Mouse (Mus musculus) heart, postnatal 0 days (tissue): ENCODE measurements around the gene Jmjd4. TPM values are rescaled to one million over a fixed set of nuclear protein-coding genes. Genes with fewer than 3 reads are reported as not detected.

Experiments used
- ATAC-seq: fragments of 200-750 bp; cut with Nextera tagmentation; 2 replicates; pipeline ENCODE4 v1.8.0; 2017; ENCODE audit warnings: low read depth, moderate number of reproducible peaks, moderate library complexity; ENCODE audit not compliant: insufficient read depth
- DNase-seq: peaks from one replicate; pipeline ENCODE4 v3.0.0-alpha.2; 2016; ENCODE audit warnings: low spot score
- H3K27ac ChIP-seq: fragments of 300-500 bp; sonication (generic); 2 replicates; pipeline ENCODE4 v1.5.1; 2014; ENCODE audit warnings: low read depth, mild to moderate bottlenecking
- H3K27me3 ChIP-seq: fragments of 300-500 bp; sonication (generic); 2 replicates; pipeline ENCODE4 v1.6.1; 2014; ENCODE audit warnings: low read length, mixed read lengths; ENCODE audit not compliant: control insufficient read depth, insufficient read depth
- H3K36me3 ChIP-seq: fragments of 300-500 bp; sonication (generic); replicated peaks from 2 replicates; pipeline ENCODE4 v1.6.1; 2014; ENCODE audit warnings: low read length, mixed read lengths; ENCODE audit not compliant: control insufficient read depth, insufficient read depth
- H3K4me1 ChIP-seq: fragments of 300-500 bp; sonication (generic); 2 replicates; pipeline ENCODE4 v1.6.1; 2014; ENCODE audit warnings: antibody characterized with exemption; ENCODE audit not compliant: control insufficient read depth, insufficient read depth
- H3K4me2 ChIP-seq: fragments of 300-500 bp; sonication (generic); 2 replicates; pipeline ENCODE4 v1.6.1; 2014; ENCODE audit warnings: low read depth, mild to moderate bottlenecking, low read length, moderate library complexity
- H3K4me3 ChIP-seq: fragments of 300-500 bp; sonication (generic); 2 replicates; pipeline ENCODE4 v1.5.1; 2014; ENCODE audit warnings: low read depth, low read length
- H3K9ac ChIP-seq: fragments of 300-500 bp; sonication (generic); replicated peaks from 2 replicates; pipeline ENCODE4 v1.6.1; 2014; ENCODE audit warnings: low read depth, low read length, mixed read lengths
- H3K9me3 ChIP-seq: fragments of 300-500 bp; sonication (generic); replicated peaks from 2 replicates; pipeline ENCODE4 v1.6.1; 2016; ENCODE audit warnings: low read length; ENCODE audit not compliant: control insufficient read depth
- CTCF ChIP-seq: IDR thresholded peaks from 2 replicates; pipeline ENCODE4 v1.5.1; 2016; ENCODE audit warnings: antibody characterized with exemption, control low read depth, low read depth
- EP300 ChIP-seq: IDR thresholded peaks from 2 replicates; pipeline ENCODE4 v1.6.1; 2016; ENCODE audit warnings: antibody characterized with exemption, low read depth
- WGBS: fragments of 180-500 bp; shearing (Covaris S2); extraction: QIAGEN DNeasy Blood & Tissue Kit; methylation state at CpG from one replicate; pipeline ENCODE4 v1.1.7; 2014; 5-methylcytosine and 5-hydroxymethylcytosine counted together
- polyA plus RNA-seq: library from polyadenylated mRNA; unstranded; fragments of >200 nt; fragmentation: Nextera tagmentation; extraction: Ambion mirVana; gene quantifications from 2 replicates; pipeline ENCODE4 v1.2.1, GENCODE M21; 2015
- total RNA-seq: library from RNA; depleted of rRNA; stranded (reverse); fragments of >200 nt; gene quantifications from 2 replicates; pipeline ENCODE4 v1.2.3, GENCODE M21; 2014; ENCODE audit warnings: low replicate concordance; rRNA removed

The Jmjd4 gene
- total and polyA plus RNA-seq, 2 experiments from 2014 or later, result 8.9 to 15.1 TPM

DNA sequence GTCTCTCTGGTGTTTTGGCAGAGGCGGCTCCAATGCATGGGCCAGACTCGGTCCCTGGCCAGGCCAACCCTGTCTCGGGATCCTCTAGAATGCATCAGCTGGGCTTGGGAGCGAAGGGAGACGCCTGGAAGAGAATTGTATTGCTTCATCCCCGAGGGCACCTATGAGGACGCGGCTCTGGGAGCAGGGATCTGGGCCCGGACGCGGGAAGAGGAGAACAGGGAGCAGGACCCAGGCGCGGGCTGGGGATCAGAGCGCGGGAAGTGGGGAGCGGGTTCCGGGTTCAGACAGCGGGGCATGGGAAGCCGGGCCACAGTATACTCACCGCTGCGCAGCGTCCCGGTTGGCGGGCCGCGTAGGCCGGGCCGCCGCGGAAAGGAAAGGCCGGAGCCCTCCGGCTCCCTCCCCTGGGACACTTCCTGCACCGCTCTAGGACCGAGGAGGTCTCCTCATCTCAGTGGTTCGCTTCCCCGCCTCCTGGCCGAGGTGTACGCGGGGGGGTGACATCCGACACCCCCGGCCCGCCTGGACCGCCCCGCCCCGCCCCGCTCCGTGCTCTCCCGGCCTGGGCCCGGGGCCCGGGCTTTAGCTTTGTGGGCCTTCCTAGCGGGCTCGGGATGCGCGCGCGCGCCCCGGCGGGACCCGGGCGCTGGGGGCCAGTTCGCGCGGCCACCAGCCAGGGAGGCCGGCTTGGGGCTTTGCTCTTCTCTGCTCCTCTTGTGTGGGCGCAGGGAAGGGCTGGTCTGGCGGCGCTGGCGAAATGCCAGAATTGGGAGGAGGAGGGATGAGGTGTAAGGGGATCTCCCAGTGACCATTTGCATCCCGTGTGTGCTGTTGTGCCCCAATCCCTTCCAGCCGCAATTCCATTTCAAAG lies 56.2 kb downstream of the Jmjd4 start:
- under 1% methylated on average over 66 of the region's 71 CpGs for WGBS
- no peaks in the 10 kb centered on the region for H3K27me3 ChIP-seq
- H3K9me3 ChIP-seq, result no peaks in the 10 kb centered on the region
- H3K36me3 ChIP-seq, result peaks cover 30% of the 10 kb centered on the region
- peak overlapping the region; percentile 93 for H3K4me2 ChIP-seq
- DNase-seq, result peak; percentile 89
- peak overlapping the region; percentile 79 for H3K4me3 ChIP-seq
- H3K4me1 ChIP-seq, result peaks cover 14% of the 10 kb centered on the region
- ATAC-seq, result peak; percentile 95
- peak overlapping the region; percentile 90 for H3K9ac ChIP-seq
- H3K27ac ChIP-seq, result peak overlapping the region; percentile 91
- TF ChIP-seq CTCF (no peak), EP300 (0 out of 2 replicates have a peak, but pooled peaks have one; percentile 23)

DNA sequence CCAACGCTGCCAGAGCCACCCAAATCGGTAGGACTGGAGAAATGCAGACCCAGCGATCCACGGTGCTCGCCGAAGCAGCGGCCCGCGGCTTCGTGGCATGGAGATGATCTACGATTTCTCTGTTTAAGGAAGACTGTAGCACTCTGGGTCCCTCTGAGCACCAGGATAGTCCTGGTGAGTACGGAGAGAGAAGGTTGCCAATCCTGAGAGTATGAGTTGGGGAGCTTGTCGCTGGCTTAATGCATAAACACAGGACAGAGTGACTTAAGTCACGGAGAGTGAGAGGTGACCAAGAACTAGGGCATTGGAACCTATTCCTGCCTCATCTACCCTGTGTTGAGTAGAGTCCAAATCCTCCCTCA lies 56.8 kb downstream of the Jmjd4 start:
- Histone ChIP-seq H3K9me3 (no peaks in the 10 kb centered on the region), H3K27ac (peak overlapping the region; percentile 91), H3K4me2 (peak overlapping the region; percentile 93), H3K27me3 (no peaks in the 10 kb centered on the region), H3K4me1 (peaks cover 14% of the 10 kb centered on the region), H3K9ac (peak overlapping the region; percentile 90), H3K4me3 (peak overlapping the region; percentile 79), H3K36me3 (peaks cover 24% of the 10 kb centered on the region)
- ATAC-seq, result peak; percentile 3
- WGBS, result 1% methylated on average over 14 of the region's 14 CpGs
- TF ChIP-seq EP300 (no peak), CTCF (no peak)
- peak; percentile 60 for DNase-seq

Other genes with a start within 250 kb of the Jmjd4 start
- gene Mrpl55, start 247.6 kb upstream of the Jmjd4 start, total RNA-seq, result 174 and 187 TPM in 2 replicates
- gene Mrpl55, start 247.6 kb upstream of the Jmjd4 start, polyA plus RNA-seq, result 196 and 199 TPM in 2 replicates
- gene 2310033P09Rik, start 241.7 kb upstream of the Jmjd4 start, total RNA-seq, result 1.6 TPM in 1 of 2 replicates, not detected in the other
- 19.9 and 21.4 TPM in 2 replicates for gene 2310033P09Rik, start 241.7 kb upstream of the Jmjd4 start, polyA plus RNA-seq
- 336 and 378 TPM in 2 replicates for gene Arf1, start 221.8 kb upstream of the Jmjd4 start, total RNA-seq
- 533 and 540 TPM in 2 replicates for gene Arf1, start 221.8 kb upstream of the Jmjd4 start, polyA plus RNA-seq
- not detected in 2 replicates for gene Wnt3a, start 159.3 kb upstream of the Jmjd4 start, total RNA-seq
- gene Wnt3a, start 159.3 kb upstream of the Jmjd4 start, polyA plus RNA-seq, result not detected in 2 replicates
- gene Wnt9a, start 143.1 kb upstream of the Jmjd4 start, total RNA-seq, result 3.4 and 4.0 TPM in 2 replicates
- gene Wnt9a, start 143.1 kb upstream of the Jmjd4 start, polyA plus RNA-seq, result 2.8 and 2.9 TPM in 2 replicates
- not detected in 2 replicates for gene Prss38, start 74.4 kb upstream of the Jmjd4 start, total RNA-seq
- not detected in 2 replicates for gene Prss38, start 74.4 kb upstream of the Jmjd4 start, polyA plus RNA-seq
- 47.1 and 87.2 TPM in 2 replicates for gene Snap47, start 1.1 kb downstream of the Jmjd4 start, total RNA-seq
- gene Snap47, start 1.1 kb downstream of the Jmjd4 start, polyA plus RNA-seq, result 57.9 and 60.4 TPM in 2 replicates
- gene Zfp867, start 22.4 kb downstream of the Jmjd4 start, total RNA-seq, result 4.1 and 8.3 TPM in 2 replicates
- gene Zfp867, start 22.4 kb downstream of the Jmjd4 start, polyA plus RNA-seq, result 6.4 and 6.5 TPM in 2 replicates
- 20.6 and 21.4 TPM in 2 replicates for gene Zkscan17, start 76.7 kb downstream of the Jmjd4 start, total RNA-seq
- gene Zkscan17, start 76.7 kb downstream of the Jmjd4 start, polyA plus RNA-seq, result 8.7 and 10.1 TPM in 2 replicates
- 0.11 and 0.15 TPM in 2 replicates for gene Nlrp3, start 91.5 kb downstream of the Jmjd4 start, total RNA-seq
- 0.18 and 0.25 TPM in 2 replicates for gene Nlrp3, start 91.5 kb downstream of the Jmjd4 start, polyA plus RNA-seq
- gene Olfr222, start 126.2 kb downstream of the Jmjd4 start, total RNA-seq, result not detected in 2 replicates
- not detected in 2 replicates for gene Olfr222, start 126.2 kb downstream of the Jmjd4 start, polyA plus RNA-seq
- gene Olfr223, start 143.2 kb downstream of the Jmjd4 start, total RNA-seq, result not detected in 2 replicates
- not detected in 2 replicates for gene Olfr223, start 143.2 kb downstream of the Jmjd4 start, polyA plus RNA-seq
- gene Mprip, start 211.3 kb downstream of the Jmjd4 start, total RNA-seq, result 132 and 135 TPM in 2 replicates
- 32.5 and 35.9 TPM in 2 replicates for gene Mprip, start 211.3 kb downstream of the Jmjd4 start, polyA plus RNA-seq